Mouse (Mus musculus) small intestine, adult 2 months (tissue): ENCODE measurements around the gene Mprip.

Experiments
- CTCF ChIP-seq: fragments of 200-500 bp; IDR thresholded peaks from 2 replicates; pipeline ENCODE4 v1.5.1; 2012; ENCODE audit warnings: low read depth, mild to moderate bottlenecking, control low read depth, inconsistent platforms, low read length, moderate library complexity, mixed read lengths; ENCODE audit not compliant: insufficient replicate concordance, insufficient read length; ENCODE audit errors: extremely low read depth
- POLR2A ChIP-seq: fragments of 200-500 bp; IDR thresholded peaks from 2 replicates; pipeline ENCODE4 v1.6.1; 2012; ENCODE audit warnings: low read depth, mild to moderate bottlenecking, control low read depth, inconsistent platforms, low read length, moderate library complexity

DNA sequence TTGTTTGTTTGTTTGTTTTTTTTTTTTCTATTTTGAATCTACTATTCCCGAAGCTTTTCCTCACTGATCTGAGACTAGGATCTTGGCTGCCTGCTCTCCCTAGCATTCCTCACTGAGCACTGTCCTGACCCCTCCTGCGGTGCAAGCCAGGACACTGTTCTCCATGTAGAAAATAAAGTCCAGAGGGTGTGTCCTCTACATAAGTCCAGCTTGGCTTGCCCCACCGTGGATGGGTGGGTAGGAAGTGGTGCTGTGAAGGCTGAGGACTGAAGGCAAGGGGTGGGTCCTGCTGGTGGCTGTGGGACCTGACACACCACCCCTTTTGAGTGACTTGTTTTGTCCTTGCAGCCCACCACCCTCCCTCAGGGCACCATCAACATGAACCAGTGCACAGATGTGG, 66.1 kb downstream of the Mprip start:
- TF ChIP-seq CTCF (no peak), POLR2A (no peak)
